Mouse (Mus musculus): ENCODE data around the gene Sacm1l. TPM values are rescaled to one million over a fixed set of nuclear protein-coding genes. Genes with fewer than 3 reads are reported as not detected.
A peak's percentile ranks its signal among the peaks of the same experiment; 100 is the strongest.

Gene Sacm1l
- polyA plus RNA-seq, 1 experiment from 2014 or later: 56.3 TPM

DNA sequence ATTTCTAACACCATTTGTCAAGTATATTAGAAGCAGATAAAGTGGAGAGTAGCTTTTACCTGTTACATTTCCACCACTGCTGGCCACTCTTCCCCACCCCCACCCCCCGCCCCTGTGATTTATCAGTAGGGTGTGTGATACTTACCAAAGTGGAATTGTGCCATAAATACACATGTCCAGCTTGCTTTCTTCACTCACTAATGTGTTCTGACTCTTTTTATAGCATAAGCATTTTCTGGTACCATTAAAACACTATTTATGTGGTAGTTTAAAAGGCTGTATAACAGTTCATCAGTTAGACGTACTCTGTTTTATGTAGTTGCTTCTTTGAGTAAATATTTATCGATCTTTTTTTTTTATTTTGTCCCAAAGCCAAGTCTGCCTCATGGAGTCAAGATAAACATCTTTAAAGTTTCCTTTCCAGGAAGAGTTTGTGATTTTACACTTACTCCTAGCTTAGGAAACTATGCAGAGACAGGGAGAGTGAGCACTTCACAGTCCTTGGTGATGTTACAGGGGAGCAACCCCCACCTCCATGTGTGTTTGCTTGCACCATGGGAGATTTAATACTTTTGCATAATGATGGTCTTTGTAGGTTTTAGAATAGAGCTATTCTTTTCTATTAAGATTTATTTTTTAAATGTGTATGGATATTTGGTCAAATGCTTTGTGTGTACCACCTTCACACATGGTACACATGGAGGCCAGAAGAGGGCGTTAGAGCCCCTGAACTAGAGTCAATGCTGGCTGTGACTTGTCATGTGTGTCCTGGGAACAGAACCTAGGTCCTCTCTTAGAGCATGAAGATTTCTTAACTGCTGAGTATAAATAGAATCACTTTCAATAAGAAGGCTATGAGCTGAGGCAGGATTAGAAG lies 23.1 kb upstream of the Sacm1l start:
- Histone ChIP-seq H3K9ac (ENCODE audit: low read depth, low read length) (no peak overlapping the region), H3K27me3 (ENCODE audit: control insufficient read depth, insufficient read depth, low read length) (no peaks in the 10 kb centered on the region), H3K4me3 (ENCODE audit: low read length) (no peak overlapping the region), H3K27ac (ENCODE audit: low read depth, low read length) (no peak overlapping the region), H3K4me2 (replicated peaks; ENCODE audit: low read depth, low read length) (no peak overlapping the region), H3K36me3 (ENCODE audit: control insufficient read depth, insufficient read depth, low read length) (peaks cover 21% of the 10 kb centered on the region), H3K9me3 (ENCODE audit: control insufficient read depth, low read length) (no peaks in the 10 kb centered on the region), H3K4me1 (ENCODE audit: control insufficient read depth, insufficient read depth, low read length) (0 out of 2 replicates have a peak, but pooled peaks cover 3% of the 10 kb centered on the region)
- 61% methylated on average over 4 of the region's 4 CpGs for WGBS
- peak; percentile 41; the same call in 1 of the 2 replicates for ATAC-seq (ENCODE audit: low FRiP score, low TSS enrichment)

- Histone ChIP-seq H3K4me1 (ENCODE audit: control insufficient read depth, insufficient read depth, low read length) (0 out of 2 replicates have a peak, but pooled peaks cover 3% of the 10 kb centered on the region), H3K4me3 (ENCODE audit: low read length) (no peak overlapping the region), H3K36me3 (ENCODE audit: control insufficient read depth, insufficient read depth, low read length) (peaks cover 26% of the 10 kb centered on the region), H3K9me3 (ENCODE audit: control insufficient read depth, low read length) (no peaks in the 10 kb centered on the region), H3K27me3 (ENCODE audit: control insufficient read depth, insufficient read depth, low read length) (no peaks in the 10 kb centered on the region), H3K9ac (ENCODE audit: low read depth, low read length) (no peak overlapping the region), H3K27ac (ENCODE audit: low read depth, low read length) (no peak overlapping the region), H3K4me2 (replicated peaks; ENCODE audit: low read depth, low read length) (no peak overlapping the region)
- WGBS: 90% methylated on average over 2 of the region's 2 CpGs
- no peak for ATAC-seq (ENCODE audit: low FRiP score, low TSS enrichment)
These were observed 22.2 kb upstream of the Sacm1l start for GRCm38 (mm10) chr9:123507380-123507779.

DNA sequence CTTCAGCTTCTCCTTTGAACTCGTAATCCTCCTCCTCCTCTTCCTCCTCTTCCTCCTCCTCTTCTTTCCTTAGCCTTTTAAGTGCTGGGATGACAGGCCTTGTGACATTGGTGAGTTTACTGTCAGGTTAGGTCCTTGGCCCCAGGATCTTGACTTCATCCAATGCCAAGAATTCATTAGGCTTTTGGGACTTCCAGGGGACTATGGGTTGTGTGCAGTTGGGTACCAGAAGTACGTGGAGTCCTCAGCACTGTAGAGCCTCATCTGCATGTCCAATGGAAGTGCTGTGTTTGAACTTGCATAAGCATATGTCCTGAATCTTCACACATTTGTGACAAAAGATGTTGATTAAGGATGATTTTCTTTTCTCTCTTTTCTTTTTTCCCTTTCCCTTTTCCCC lies 20.6 kb upstream of the Sacm1l start:
- Histone ChIP-seq H3K9me3 (ENCODE audit: control insufficient read depth, low read length) (no peaks in the 10 kb centered on the region), H3K36me3 (ENCODE audit: control insufficient read depth, insufficient read depth, low read length) (peaks cover 28% of the 10 kb centered on the region), H3K4me1 (ENCODE audit: control insufficient read depth, insufficient read depth, low read length) (0 out of 2 replicates have a peak, but pooled peaks cover 3% of the 10 kb centered on the region), H3K27ac (ENCODE audit: low read depth, low read length) (no peak overlapping the region), H3K4me2 (replicated peaks; ENCODE audit: low read depth, low read length) (no peak overlapping the region), H3K4me3 (ENCODE audit: low read length) (no peak overlapping the region), H3K27me3 (ENCODE audit: control insufficient read depth, insufficient read depth, low read length) (no peaks in the 10 kb centered on the region), H3K9ac (ENCODE audit: low read depth, low read length) (no peak overlapping the region)
- ATAC-seq (ENCODE audit: low FRiP score, low TSS enrichment): no peak
- WGBS: 90% methylated on average over 2 of the region's 2 CpGs

DNA sequence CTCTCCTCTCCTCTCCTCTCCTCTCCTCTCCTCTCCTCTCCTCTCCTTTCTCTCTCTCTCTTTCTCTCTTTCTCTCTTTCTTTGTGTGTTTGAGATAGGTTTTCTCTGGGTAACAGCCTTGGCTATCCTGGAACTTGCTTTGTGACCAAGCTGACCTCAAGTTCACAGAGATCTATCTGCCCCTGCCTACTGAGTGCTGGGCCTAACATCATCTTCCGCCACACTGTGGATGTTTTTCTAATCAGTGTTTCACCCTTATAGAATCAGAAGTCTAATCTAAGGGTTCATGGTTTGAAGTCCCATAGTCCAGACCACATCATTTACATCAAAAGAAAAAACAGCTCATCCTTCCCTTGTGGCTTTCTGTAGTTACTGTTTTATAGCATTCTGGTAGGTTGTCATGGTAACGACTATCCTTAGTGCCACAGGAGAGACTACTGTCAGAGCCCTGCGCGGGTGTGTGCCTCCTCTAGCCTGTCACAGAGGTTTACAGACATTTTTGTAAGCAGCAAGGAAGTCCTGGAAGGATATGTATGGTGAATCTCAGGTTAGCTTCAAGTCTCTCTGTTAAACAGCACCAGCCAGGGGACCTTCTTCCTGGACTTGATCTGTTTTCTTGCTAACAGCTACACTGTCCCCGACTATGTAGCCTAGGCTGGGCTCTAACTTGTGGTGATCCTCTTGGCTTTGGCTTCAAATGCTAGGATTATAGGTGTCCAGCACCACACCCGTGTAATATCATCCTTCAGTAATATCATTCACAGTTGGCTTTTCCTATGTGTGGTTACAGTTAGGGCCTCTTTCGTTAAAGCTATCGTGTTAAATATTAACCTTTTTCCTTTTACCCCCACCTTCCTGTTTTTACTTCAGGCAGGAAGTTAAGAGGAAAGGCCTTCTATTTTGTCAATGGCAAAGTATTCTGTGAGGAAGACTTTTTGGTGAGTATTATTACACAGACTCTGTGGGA lies 19.6 kb upstream of the Sacm1l start:
- Histone ChIP-seq H3K4me1 (ENCODE audit: control insufficient read depth, insufficient read depth, low read length) (0 out of 2 replicates have a peak, but pooled peaks cover 3% of the 10 kb centered on the region), H3K4me3 (ENCODE audit: low read length) (no peak overlapping the region), H3K36me3 (ENCODE audit: control insufficient read depth, insufficient read depth, low read length) (peaks cover 28% of the 10 kb centered on the region), H3K9ac (ENCODE audit: low read depth, low read length) (no peak overlapping the region), H3K27me3 (ENCODE audit: control insufficient read depth, insufficient read depth, low read length) (no peaks in the 10 kb centered on the region), H3K27ac (ENCODE audit: low read depth, low read length) (0 out of 2 replicates have a peak overlapping the region, but pooled peaks have one; percentile 42), H3K9me3 (ENCODE audit: control insufficient read depth, low read length) (no peaks in the 10 kb centered on the region), H3K4me2 (replicated peaks; ENCODE audit: low read depth, low read length) (no peak overlapping the region)
- ATAC-seq (ENCODE audit: low FRiP score, low TSS enrichment): peak; percentile 43; the same call in 1 of the 2 replicates
- WGBS: 64% methylated on average over 8 of the region's 8 CpGs

DNA sequence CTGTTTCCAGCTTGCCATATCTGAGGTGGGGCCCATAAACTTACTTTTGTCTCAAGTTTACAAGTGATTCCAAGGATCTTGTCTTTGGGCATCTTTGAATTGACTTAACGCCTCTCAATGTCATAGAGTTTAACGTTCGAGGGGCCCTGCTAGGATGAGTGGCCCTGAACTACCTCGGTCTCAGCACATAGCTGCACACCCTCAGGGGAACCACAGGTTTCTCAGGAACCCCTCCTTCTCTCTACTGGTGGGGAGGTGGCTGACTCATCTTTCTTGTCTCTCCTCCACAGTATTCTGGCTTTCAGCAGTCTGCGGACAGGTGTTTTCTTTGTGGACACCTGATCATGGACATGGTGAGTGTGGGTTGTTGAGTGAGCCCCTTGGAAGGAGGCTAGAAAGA lies 18.6 kb upstream of the Sacm1l start:
- Histone ChIP-seq H3K36me3 (ENCODE audit: control insufficient read depth, insufficient read depth, low read length) (peaks cover 26% of the 10 kb centered on the region), H3K27ac (ENCODE audit: low read depth, low read length) (0 out of 2 replicates have a peak overlapping the region, but pooled peaks have one; percentile 42)
- WGBS: 82% methylated on average over 5 of the region's 5 CpGs

GRCm38 (mm10) chr9:123512482-123512881 lies 17.1 kb upstream of the Sacm1l start:
- Histone ChIP-seq H3K36me3 (ENCODE audit: control insufficient read depth, insufficient read depth, low read length) (peaks cover 38% of the 10 kb centered on the region), H3K27me3 (ENCODE audit: control insufficient read depth, insufficient read depth, low read length) (no peaks in the 10 kb centered on the region)
- 88% methylated on average over 2 of the region's 2 CpGs for WGBS

More for the DNA sequence above, 18.6 kb upstream of the Sacm1l start:
- 0 out of 2 replicates have a peak, but pooled peaks cover 3% of the 10 kb centered on the region for H3K4me1 ChIP-seq (ENCODE audit: control insufficient read depth, insufficient read depth, low read length)
- ATAC-seq (ENCODE audit: low FRiP score, low TSS enrichment): no peak
- no peaks in the 10 kb centered on the region for H3K27me3 ChIP-seq (ENCODE audit: control insufficient read depth, insufficient read depth, low read length)
- H3K9ac ChIP-seq (ENCODE audit: low read depth, low read length): no peak overlapping the region
- H3K9me3 ChIP-seq (ENCODE audit: control insufficient read depth, low read length): no peaks in the 10 kb centered on the region
- no peak overlapping the region for H3K4me2 ChIP-seq (replicated peaks; ENCODE audit: low read depth, low read length)
- no peak overlapping the region for H3K4me3 ChIP-seq (ENCODE audit: low read length)

DNA sequence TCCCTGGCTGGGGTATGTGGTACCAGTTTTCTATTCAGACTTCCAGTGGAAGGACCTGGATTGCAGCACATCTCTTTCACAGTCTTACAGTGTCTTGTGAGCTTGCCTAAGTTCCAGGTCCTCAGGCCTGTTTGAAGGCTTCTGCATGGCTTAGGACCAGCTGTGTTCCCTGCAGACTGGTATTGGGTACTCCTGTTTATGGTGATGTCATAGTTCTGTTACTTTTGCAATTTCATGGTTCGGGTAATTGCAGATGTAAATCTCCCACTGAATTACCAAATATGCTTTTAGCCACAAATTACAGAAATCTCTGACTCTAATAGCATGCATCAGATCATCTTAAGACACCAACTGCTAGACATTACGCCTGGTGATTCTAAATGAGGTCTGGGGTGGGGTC lies 14.5 kb upstream of the Sacm1l start:
- Histone ChIP-seq H3K36me3 (ENCODE audit: control insufficient read depth, insufficient read depth, low read length) (peaks cover 63% of the 10 kb centered on the region), H3K9ac (ENCODE audit: low read depth, low read length) (no peak overlapping the region), H3K27ac (ENCODE audit: low read depth, low read length) (no peak overlapping the region), H3K4me2 (replicated peaks; ENCODE audit: low read depth, low read length) (no peak overlapping the region), H3K27me3 (ENCODE audit: control insufficient read depth, insufficient read depth, low read length) (no peaks in the 10 kb centered on the region), H3K9me3 (ENCODE audit: control insufficient read depth, low read length) (no peaks in the 10 kb centered on the region), H3K4me1 (ENCODE audit: control insufficient read depth, insufficient read depth, low read length) (no peaks in the 10 kb centered on the region), H3K4me3 (ENCODE audit: low read length) (no peak overlapping the region)
- no peak for ATAC-seq (ENCODE audit: low FRiP score, low TSS enrichment)
- 81% methylated on average over 2 of the region's 2 CpGs for WGBS

More at GRCm38 (mm10) chr9:123512482-123512881, 17.1 kb upstream of the Sacm1l start:
- 0 out of 2 replicates have a peak, but pooled peaks cover 3% of the 10 kb centered on the region for H3K4me1 ChIP-seq (ENCODE audit: control insufficient read depth, insufficient read depth, low read length)
- H3K9ac ChIP-seq (ENCODE audit: low read depth, low read length): no peak overlapping the region
- no peak overlapping the region for H3K4me2 ChIP-seq (replicated peaks; ENCODE audit: low read depth, low read length)
- no peak for ATAC-seq (ENCODE audit: low FRiP score, low TSS enrichment)
- no peak overlapping the region for H3K27ac ChIP-seq (ENCODE audit: low read depth, low read length)
- no peaks in the 10 kb centered on the region for H3K9me3 ChIP-seq (ENCODE audit: control insufficient read depth, low read length)
- H3K4me3 ChIP-seq (ENCODE audit: low read length): no peak overlapping the region

DNA sequence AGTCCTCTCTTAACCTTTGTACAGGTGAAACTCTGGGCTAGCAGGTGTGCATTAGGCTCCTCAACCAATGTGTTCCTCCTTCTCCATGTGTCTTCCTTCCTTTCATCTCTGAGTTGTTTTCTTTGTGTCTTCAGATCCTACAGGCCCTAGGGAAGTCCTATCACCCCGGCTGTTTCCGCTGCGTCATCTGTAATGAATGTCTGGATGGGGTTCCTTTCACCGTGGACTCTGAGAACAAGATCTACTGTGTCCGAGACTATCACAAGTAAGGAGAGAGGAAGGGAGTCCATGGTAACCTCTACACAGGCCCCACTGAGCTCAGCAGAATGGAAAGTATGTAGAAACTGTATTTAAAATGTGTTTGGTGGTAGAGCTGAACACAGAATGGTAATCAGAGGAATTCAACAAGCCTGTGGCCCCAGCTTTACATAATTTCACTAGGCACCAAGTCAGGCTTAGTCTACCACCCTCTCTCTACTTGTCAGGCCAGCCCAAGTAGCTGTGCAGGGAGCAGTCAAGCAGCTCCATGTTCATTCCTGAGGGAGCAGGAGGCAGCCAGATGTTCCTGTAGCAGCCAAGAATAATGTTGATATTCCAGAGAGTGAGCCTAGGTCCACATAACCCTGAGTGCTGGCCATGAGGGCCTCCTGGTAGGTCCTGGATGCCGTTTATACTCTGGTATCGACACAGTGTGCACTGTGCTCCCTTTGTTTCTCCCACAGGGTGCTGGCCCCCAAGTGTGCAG lies 12.7 kb upstream of the Sacm1l start:
- ATAC-seq (ENCODE audit: low FRiP score, low TSS enrichment): no peak
- WGBS: 90% methylated on average over 7 of the region's 7 CpGs
- H3K4me3 ChIP-seq (ENCODE audit: low read length): no peak overlapping the region
- H3K36me3 ChIP-seq (ENCODE audit: control insufficient read depth, insufficient read depth, low read length): peaks cover 60% of the 10 kb centered on the region
- H3K4me2 ChIP-seq (replicated peaks; ENCODE audit: low read depth, low read length): no peak overlapping the region
- no peaks in the 10 kb centered on the region for H3K4me1 ChIP-seq (ENCODE audit: control insufficient read depth, insufficient read depth, low read length)
- no peaks in the 10 kb centered on the region for H3K27me3 ChIP-seq (ENCODE audit: control insufficient read depth, insufficient read depth, low read length)
- H3K9ac ChIP-seq (ENCODE audit: low read depth, low read length): no peak overlapping the region
- no peak overlapping the region for H3K27ac ChIP-seq (ENCODE audit: low read depth, low read length)
- no peaks in the 10 kb centered on the region for H3K9me3 ChIP-seq (ENCODE audit: control insufficient read depth, low read length)

Data from kidney, embryonic 14.5 days (tissue).